Mouse (Mus musculus) heart, adult 2 months (tissue): ENCODE measurements around the gene Ccdc77.

Source experiments
- CTCF ChIP-seq: fragments of 200-600 bp; IDR thresholded peaks from 2 replicates; pipeline ENCODE4 v1.8.1; 2022; ENCODE audit warnings: antibody characterized with exemption, mild to moderate bottlenecking, moderate library complexity
- EP300 ChIP-seq: fragments of 200-500 bp; IDR thresholded peaks from 2 replicates; pipeline ENCODE4 v1.6.1; 2011; ENCODE audit warnings: low read depth, low read length, control low read depth; ENCODE audit not compliant: insufficient read depth
- POLR2A ChIP-seq: fragments of 200-500 bp; IDR thresholded peaks from 2 replicates; pipeline ENCODE4 v1.6.1; 2011; ENCODE audit warnings: mild to moderate bottlenecking, low read depth, low read length, control low read depth; ENCODE audit not compliant: insufficient read depth

DNA sequence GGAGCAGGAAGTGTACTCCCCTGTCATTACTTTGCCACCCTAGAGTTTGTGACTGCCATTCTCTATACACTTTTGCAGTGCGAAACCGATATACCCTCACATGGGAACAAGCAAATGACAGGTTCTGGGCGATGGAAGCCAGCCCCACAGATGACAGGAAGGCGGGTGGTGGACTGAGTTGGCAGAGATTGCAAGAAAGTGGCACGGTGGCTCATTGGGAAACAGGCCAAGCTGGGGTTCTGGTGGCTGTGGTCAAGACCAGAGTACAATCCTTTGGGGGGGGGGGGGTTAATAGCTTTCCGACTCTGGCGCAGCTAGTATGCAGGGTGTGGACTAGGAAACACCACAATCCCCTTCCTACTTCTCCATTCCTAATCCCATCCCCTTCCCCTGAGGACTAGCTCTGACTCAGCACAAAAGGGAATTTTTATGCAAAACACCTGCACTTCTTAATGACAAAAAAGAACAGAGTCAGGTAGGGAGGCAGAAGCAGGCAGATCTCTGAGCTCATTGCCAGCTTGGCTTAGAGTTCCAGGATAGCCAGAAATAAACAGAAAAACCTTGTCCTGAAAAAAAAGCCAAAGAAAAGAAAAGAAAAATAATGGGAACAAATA, 72.7 kb downstream of the Ccdc77 start:
- TF ChIP-seq CTCF (no peak), EP300 (no peak), POLR2A (no peak)
